Mouse (Mus musculus): ENCODE data around the gene Morc3. TPM values are rescaled to one million over a fixed set of nuclear protein-coding genes. Genes with fewer than 3 reads are reported as not detected.

Gene Morc3
- polyA plus RNA-seq (2016; fragmentation: Nextera tagmentation; extraction: Ambion mirVana), result 33.6 and 34.6 TPM in 2 replicates

- Histone ChIP-seq H3K27me3 (0 out of 2 replicates have a peak, but pooled peaks cover 4% of the 10 kb centered on the region), H3K9me3 (no peaks in the 10 kb centered on the region), H3K9ac (peak within 1 kb of the TSS; percentile 97), H3K4me3 (replicated peaks) (peak within 1 kb of the TSS; percentile 98), H3K27ac (peak within 1 kb of the TSS; percentile 90), H3K36me3 (replicated peaks) (no peaks in the 10 kb centered on the region; the same call in 1 of the 2 replicates), H3K4me1 (peaks cover 13% of the 10 kb centered on the region), H3K4me2 (peak within 1 kb of the TSS; percentile 77)
- WGBS, result 12% methylated on average over 53 of the region's 55 CpGs
- peak; percentile 98 for ATAC-seq (ENCODE audit: low FRiP score)
Observed at GRCm38 (mm10) chr16:93831627-93832395, at the start of gene Morc3. Gene Morc3, plus strand, starts transcription at chr16:93832121.

- H3K9me3 ChIP-seq, result 0 out of 2 replicates have a peak, but pooled peaks cover 4% of the 10 kb centered on the region
- no peak overlapping the region for H3K9ac ChIP-seq
- H3K27me3 ChIP-seq, result no peaks in the 10 kb centered on the region
- no peak overlapping the region for H3K4me3 ChIP-seq (replicated peaks)
- no peak overlapping the region for H3K27ac ChIP-seq
- ATAC-seq (ENCODE audit: low FRiP score), result no peak
- 94% methylated on average over 7 of the region's 7 CpGs for WGBS
- H3K4me2 ChIP-seq, result no peak overlapping the region
- H3K36me3 ChIP-seq (replicated peaks), result peaks cover 10% of the 10 kb centered on the region; the same call in 1 of the 2 replicates
- H3K4me1 ChIP-seq, result no peaks in the 10 kb centered on the region
Observed at GRCm38 (mm10) chr16:93784175-93784574, 47.7 kb upstream of the Morc3 start.

- H3K9ac ChIP-seq, result no peak overlapping the region
- WGBS, result 4% methylated on average over 9 of the region's 9 CpGs
- H3K4me1 ChIP-seq, result peaks cover 10% of the 10 kb centered on the region
- no peak overlapping the region for H3K4me3 ChIP-seq (replicated peaks)
- no peak overlapping the region for H3K27ac ChIP-seq
- no peaks in the 10 kb centered on the region for H3K27me3 ChIP-seq
- H3K4me2 ChIP-seq, result no peak overlapping the region
- 0 out of 2 replicates have a peak, but pooled peaks cover 4% of the 10 kb centered on the region for H3K9me3 ChIP-seq
- H3K36me3 ChIP-seq (replicated peaks), result peaks cover 10% of the 10 kb centered on the region; the same call in 1 of the 2 replicates
- ATAC-seq (ENCODE audit: low FRiP score), result peak; percentile 82
Observed at GRCm38 (mm10) chr16:93785805-93786204, 46.1 kb upstream of the Morc3 start.

- H3K4me1 ChIP-seq, result peaks cover 13% of the 10 kb centered on the region
- no peaks in the 10 kb centered on the region for H3K27me3 ChIP-seq
- no peak overlapping the region for H3K4me3 ChIP-seq (replicated peaks)
- ATAC-seq (ENCODE audit: low FRiP score), result no peak
- H3K4me2 ChIP-seq, result no peak overlapping the region
- 0 out of 2 replicates have a peak, but pooled peaks cover 4% of the 10 kb centered on the region for H3K9me3 ChIP-seq
- WGBS, result 86% methylated on average over 4 of the region's 4 CpGs
- H3K9ac ChIP-seq, result no peak overlapping the region
- no peak overlapping the region for H3K27ac ChIP-seq
- H3K36me3 ChIP-seq (replicated peaks), result peaks cover 10% of the 10 kb centered on the region; the same call in 1 of the 2 replicates
Observed at GRCm38 (mm10) chr16:93788388-93788787, 43.5 kb upstream of the Morc3 start.

GRCm38 (mm10) chr16:93788881-93789280, 43.0 kb upstream of the Morc3 start:
- H3K36me3 ChIP-seq (replicated peaks), result peaks cover 6% of the 10 kb centered on the region; the same call in 1 of the 2 replicates
- 0 out of 2 replicates have a peak, but pooled peaks cover 3% of the 10 kb centered on the region for H3K9me3 ChIP-seq
- H3K4me3 ChIP-seq (replicated peaks), result no peak overlapping the region
- ATAC-seq (ENCODE audit: low FRiP score), result no peak
- no peaks in the 10 kb centered on the region for H3K27me3 ChIP-seq
- WGBS, result 94% methylated on average over 8 of the region's 8 CpGs
- H3K27ac ChIP-seq, result no peak overlapping the region
- no peak overlapping the region for H3K9ac ChIP-seq
- H3K4me1 ChIP-seq, result peaks cover 13% of the 10 kb centered on the region
- H3K4me2 ChIP-seq, result no peak overlapping the region

- H3K4me3 ChIP-seq (replicated peaks), result no peak overlapping the region
- H3K9ac ChIP-seq, result no peak overlapping the region
- no peaks in the 10 kb centered on the region for H3K27me3 ChIP-seq
- peaks cover 13% of the 10 kb centered on the region for H3K4me1 ChIP-seq
- H3K4me2 ChIP-seq, result no peak overlapping the region
- ATAC-seq (ENCODE audit: low FRiP score), result no peak
- no peaks in the 10 kb centered on the region for H3K9me3 ChIP-seq
- no peaks in the 10 kb centered on the region; the same call in 1 of the 2 replicates for H3K36me3 ChIP-seq (replicated peaks)
- WGBS, result 27% methylated on average over 5 of the region's 5 CpGs
- H3K27ac ChIP-seq, result 0 out of 2 replicates have a peak overlapping the region, but pooled peaks have one; percentile 2
Observed at GRCm38 (mm10) chr16:93789971-93790755, 41.8 kb upstream of the Morc3 start.

- Histone ChIP-seq H3K9me3 (no peaks in the 10 kb centered on the region), H3K36me3 (replicated peaks) (no peaks in the 10 kb centered on the region; the same call in 1 of the 2 replicates), H3K4me1 (peaks cover 13% of the 10 kb centered on the region), H3K4me3 (replicated peaks) (no peak overlapping the region), H3K27me3 (no peaks in the 10 kb centered on the region), H3K9ac (no peak overlapping the region), H3K27ac (no peak overlapping the region), H3K4me2 (no peak overlapping the region)
- ATAC-seq (ENCODE audit: low FRiP score), result no peak
- 76% methylated on average over 15 of the region's 15 CpGs for WGBS
Observed at GRCm38 (mm10) chr16:93792981-93793630, 38.8 kb upstream of the Morc3 start.

GRCm38 (mm10) chr16:93794845-93795244, 37.1 kb upstream of the Morc3 start:
- 84% methylated on average over 5 of the region's 5 CpGs for WGBS
- no peak overlapping the region for H3K27ac ChIP-seq

GRCm38 (mm10) chr16:93795391-93795790, 36.5 kb upstream of the Morc3 start:
- ATAC-seq (ENCODE audit: low FRiP score), result no peak
- H3K27ac ChIP-seq, result no peak overlapping the region
- H3K9me3 ChIP-seq, result no peaks in the 10 kb centered on the region
- H3K4me3 ChIP-seq (replicated peaks), result no peak overlapping the region
- no peak overlapping the region for H3K4me2 ChIP-seq
- H3K36me3 ChIP-seq (replicated peaks), result no peaks in the 10 kb centered on the region; the same call in none of the 2 replicates
- no peak overlapping the region for H3K9ac ChIP-seq
- H3K27me3 ChIP-seq, result no peaks in the 10 kb centered on the region
- 98% methylated on average over 5 of the region's 5 CpGs for WGBS
- peaks cover 7% of the 10 kb centered on the region for H3K4me1 ChIP-seq

More at GRCm38 (mm10) chr16:93794845-93795244, 37.1 kb upstream of the Morc3 start:
- Histone ChIP-seq H3K4me1 (peaks cover 12% of the 10 kb centered on the region), H3K4me2 (no peak overlapping the region), H3K36me3 (replicated peaks) (no peaks in the 10 kb centered on the region; the same call in none of the 2 replicates), H3K4me3 (replicated peaks) (no peak overlapping the region), H3K27me3 (no peaks in the 10 kb centered on the region), H3K9me3 (no peaks in the 10 kb centered on the region), H3K9ac (no peak overlapping the region)
- ATAC-seq (ENCODE audit: low FRiP score), result no peak

GRCm38 (mm10) chr16:93797021-93797840, 34.7 kb upstream of the Morc3 start:
- Histone ChIP-seq H3K9ac (no peak overlapping the region), H3K4me1 (no peaks in the 10 kb centered on the region), H3K4me3 (replicated peaks) (no peak overlapping the region), H3K36me3 (replicated peaks) (no peaks in the 10 kb centered on the region; the same call in 1 of the 2 replicates), H3K9me3 (no peaks in the 10 kb centered on the region), H3K27me3 (no peaks in the 10 kb centered on the region), H3K27ac (no peak overlapping the region), H3K4me2 (no peak overlapping the region)
- WGBS, result 93% methylated on average over 12 of the region's 12 CpGs
- ATAC-seq (ENCODE audit: low FRiP score), result no peak

GRCm38 (mm10) chr16:93797841-93798492, 34.0 kb upstream of the Morc3 start:
- 85% methylated on average over 11 of the region's 11 CpGs for WGBS

More at GRCm38 (mm10) chr16:93797841-93798492, 34.0 kb upstream of the Morc3 start:
- no peak for ATAC-seq (ENCODE audit: low FRiP score)
- Histone ChIP-seq H3K9me3 (no peaks in the 10 kb centered on the region), H3K4me2 (no peak overlapping the region), H3K36me3 (replicated peaks) (no peaks in the 10 kb centered on the region; the same call in 1 of the 2 replicates), H3K4me3 (replicated peaks) (no peak overlapping the region), H3K27me3 (no peaks in the 10 kb centered on the region), H3K27ac (no peak overlapping the region), H3K9ac (no peak overlapping the region), H3K4me1 (no peaks in the 10 kb centered on the region)

Data from forebrain, embryonic 12.5 days (tissue).